Mouse (Mus musculus) heart, embryonic 11.5 days (tissue): Measurements from ENCODE around the gene Bmp2k. TPM values are rescaled to one million over a fixed set of nuclear protein-coding genes. Genes with fewer than 3 reads are reported as not detected.
"Not testable (repeated sequence)": the region's sequence is repeated elsewhere in the genome, so short reads cannot be mapped to it uniquely, and the experiment has no call there.

Source experiments
- ATAC-seq: fragments of 200-750 bp; cut with Nextera tagmentation; replicated peaks from 2 replicates; pipeline ENCODE4 v1.8.0; 2017; ENCODE audit warnings: moderate library complexity; ENCODE audit not compliant: insufficient number of reproducible peaks, low FRiP score, low TSS enrichment
- H3K27ac ChIP-seq: fragments of 300-500 bp; sonication (generic); 2 replicates; pipeline ENCODE4 v1.5.1; 2014; ENCODE audit warnings: mild to moderate bottlenecking, low read depth, low read length
- H3K27me3 ChIP-seq: fragments of 300-500 bp; sonication (generic); 2 replicates; pipeline ENCODE4 v1.6.1; 2014; ENCODE audit warnings: mild to moderate bottlenecking, low read length, mixed read lengths; ENCODE audit not compliant: control insufficient read depth, insufficient read depth
- H3K36me3 ChIP-seq: fragments of 300-500 bp; sonication (generic); 2 replicates; pipeline ENCODE4 v1.6.1; 2014; ENCODE audit warnings: mild to moderate bottlenecking, low read length, moderate library complexity, mixed read lengths; ENCODE audit not compliant: control insufficient read depth, insufficient read depth
- H3K4me1 ChIP-seq: fragments of 300-500 bp; sonication (generic); 2 replicates; pipeline ENCODE4 v1.6.1; 2014; ENCODE audit warnings: low read length; ENCODE audit not compliant: control insufficient read depth, insufficient read depth
- H3K4me2 ChIP-seq: fragments of 300-500 bp; sonication (generic); 2 replicates; pipeline ENCODE4 v1.6.1; 2014; ENCODE audit warnings: mild to moderate bottlenecking, moderate library complexity
- H3K4me3 ChIP-seq: fragments of 300-500 bp; sonication (generic); 2 replicates; pipeline ENCODE4 v1.5.1; 2014; ENCODE audit warnings: low read depth, low read length
- H3K9ac ChIP-seq: fragments of 300-500 bp; sonication (generic); 2 replicates; pipeline ENCODE4 v1.6.1; 2014; ENCODE audit warnings: mild to moderate bottlenecking, low read depth, low read length, moderate library complexity
- H3K9me3 ChIP-seq: fragments of 300-500 bp; sonication (generic); replicated peaks from 2 replicates; pipeline ENCODE4 v1.6.1; 2016; ENCODE audit warnings: low read length; ENCODE audit not compliant: control insufficient read depth
- WGBS: fragments of 180-500 bp; shearing (Covaris S2); extraction: QIAGEN DNeasy Blood & Tissue Kit; methylation state at CpG from one replicate; pipeline ENCODE4 v1.1.7; 2014; ENCODE audit not compliant: insufficient replicate concordance; 5-methylcytosine and 5-hydroxymethylcytosine counted together
- polyA plus RNA-seq: library from polyadenylated mRNA; unstranded; fragments of >200 nt; fragmentation: Nextera tagmentation; extraction: Ambion mirVana; gene quantifications from 2 replicates; pipeline ENCODE4 v1.2.1, GENCODE M21; 2014

The Bmp2k gene
- polyA plus RNA-seq, 1 experiment from 2014 or later = 12.7 TPM

DNA sequence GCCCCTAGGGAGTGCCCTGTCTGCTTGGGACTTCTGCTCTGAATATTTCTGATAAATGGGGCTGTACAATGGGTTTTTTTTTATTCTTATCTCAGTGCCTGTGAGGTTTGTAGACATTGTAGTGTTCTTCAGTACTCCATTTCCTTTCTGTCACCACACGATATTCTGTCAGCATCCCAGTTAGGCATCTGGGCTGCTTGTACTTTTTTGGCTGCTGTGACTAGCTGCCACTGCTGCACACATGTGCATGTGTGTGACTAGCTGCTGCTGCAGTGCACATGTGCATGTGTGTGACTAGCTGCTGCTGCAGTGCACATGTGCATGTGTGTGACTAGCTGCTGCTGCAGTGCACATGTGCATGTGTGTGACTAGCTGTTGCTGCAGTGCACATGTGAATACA is 31.4 kb downstream of the Bmp2k start:
- H3K9ac ChIP-seq, H3K9me3 ChIP-seq, ATAC-seq, H3K27ac ChIP-seq, H3K36me3 ChIP-seq, H3K4me2 ChIP-seq, H3K4me1 ChIP-seq, H3K4me3 ChIP-seq, H3K27me3 ChIP-seq: not testable (repeated sequence)
- 58% methylated on average over 1 of the region's 1 CpGs for WGBS

DNA sequence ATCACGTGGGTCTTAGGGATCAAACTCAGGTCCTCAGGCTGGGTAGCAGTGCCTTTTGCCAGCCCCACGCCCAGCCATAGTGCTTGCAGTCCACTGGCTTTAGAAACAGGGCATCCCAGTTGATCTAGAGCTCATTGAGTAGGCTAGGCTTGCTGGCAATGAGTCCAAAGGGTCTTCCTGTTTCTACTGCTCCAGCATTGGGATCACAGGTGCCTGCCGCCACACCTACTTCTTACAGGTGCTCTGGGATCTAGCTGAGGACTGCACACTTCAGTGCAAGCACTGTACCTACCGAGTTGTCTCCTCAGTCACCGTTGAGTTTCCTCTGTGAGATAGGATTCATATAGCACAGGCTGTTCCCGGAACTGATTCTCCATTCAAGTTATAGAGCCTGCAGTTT is 34.3 kb downstream of the Bmp2k start:
- no peaks in the 10 kb centered on the region for H3K9me3 ChIP-seq
- H3K36me3 ChIP-seq = no peaks in the 10 kb centered on the region; the same call in 1 of the 2 replicates

DNA sequence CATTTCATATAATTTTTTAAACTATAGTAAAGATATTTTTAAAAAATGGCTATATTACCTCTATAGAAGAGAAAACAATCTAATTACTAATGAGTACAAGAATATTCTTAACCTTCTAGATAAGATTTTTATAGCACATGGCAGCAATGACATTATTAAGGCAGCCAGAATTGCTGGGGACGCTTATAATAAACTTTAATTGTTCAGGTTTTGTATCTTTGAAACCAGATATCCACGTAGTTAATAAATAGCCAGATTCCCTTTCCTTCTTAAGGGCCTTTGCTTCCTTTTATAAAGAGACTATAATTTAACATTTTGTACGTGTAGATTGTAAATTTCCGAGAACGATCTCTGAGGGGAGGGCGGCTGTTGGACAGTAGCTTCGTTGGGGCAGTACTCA is 47.8 kb downstream of the Bmp2k start:
- WGBS = 94% methylated on average over 7 of the region's 7 CpGs
- Histone ChIP-seq H3K4me3 (no peak overlapping the region), H3K4me2 (no peak overlapping the region), H3K9ac (no peak overlapping the region), H3K9me3 (no peaks in the 10 kb centered on the region), H3K27ac (no peak overlapping the region), H3K36me3 (no peaks in the 10 kb centered on the region; the same call in 1 of the 2 replicates), H3K4me1 (no peaks in the 10 kb centered on the region), H3K27me3 (no peaks in the 10 kb centered on the region)
- no peak for ATAC-seq

More for the DNA sequence above, 34.3 kb downstream of the Bmp2k start:
- WGBS = 88% methylated on average over 6 of the region's 6 CpGs
- Histone ChIP-seq H3K9ac (no peak overlapping the region), H3K4me3 (no peak overlapping the region), H3K4me2 (no peak overlapping the region), H3K4me1 (peaks cover 3% of the 10 kb centered on the region; the same call in 1 of the 2 replicates), H3K27ac (no peak overlapping the region), H3K27me3 (no peaks in the 10 kb centered on the region)
- no peak for ATAC-seq

DNA sequence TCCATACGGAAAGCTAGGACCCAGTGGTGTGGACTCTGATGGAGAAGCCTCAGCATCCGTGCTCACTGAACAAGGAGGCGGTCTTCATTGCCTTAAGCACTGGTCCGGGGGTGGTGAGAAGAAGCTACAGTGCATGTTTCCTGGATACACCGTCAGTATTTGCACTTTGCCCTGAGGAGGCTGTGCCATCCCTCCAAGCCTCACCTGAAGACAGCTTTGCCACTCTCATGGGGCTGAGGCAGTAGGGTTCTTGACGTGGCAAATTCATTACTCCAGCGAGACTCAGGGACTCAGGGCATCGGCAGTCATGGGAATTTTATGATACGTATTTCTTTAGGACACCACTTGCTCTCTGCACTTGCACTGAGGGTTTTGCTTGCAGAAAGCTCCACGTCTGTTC is 49.2 kb downstream of the Bmp2k start:
- no peak overlapping the region for H3K9ac ChIP-seq
- H3K36me3 ChIP-seq = no peaks in the 10 kb centered on the region; the same call in 1 of the 2 replicates
- H3K4me2 ChIP-seq = no peak overlapping the region
- no peak overlapping the region for H3K27ac ChIP-seq
- WGBS = 88% methylated on average over 10 of the region's 10 CpGs
- H3K4me3 ChIP-seq = no peak overlapping the region
- ATAC-seq = no peak
- H3K4me1 ChIP-seq = no peaks in the 10 kb centered on the region
- no peaks in the 10 kb centered on the region for H3K27me3 ChIP-seq
- no peaks in the 10 kb centered on the region for H3K9me3 ChIP-seq

DNA sequence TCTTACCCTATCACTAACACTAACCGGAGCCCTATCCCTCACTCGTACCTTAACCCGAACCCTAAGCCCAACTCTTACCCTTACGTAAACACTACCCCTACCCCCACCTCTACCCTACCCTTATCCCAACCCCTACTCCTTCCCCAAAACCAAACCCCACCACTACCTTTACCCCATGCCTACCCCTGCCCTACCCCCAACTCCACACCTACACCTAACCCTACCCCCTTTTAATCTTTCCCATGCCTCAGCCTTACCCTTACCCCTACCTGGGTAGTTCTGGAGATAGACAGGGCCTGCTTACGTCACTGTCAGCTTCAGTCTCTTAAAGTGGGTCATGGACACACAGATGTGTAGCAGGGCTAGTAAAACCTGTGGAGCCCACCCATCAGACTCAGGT is 51.4 kb downstream of the Bmp2k start:
- Histone ChIP-seq H3K36me3 (peaks cover 4% of the 10 kb centered on the region; the same call in 1 of the 2 replicates), H3K4me1 (no peaks in the 10 kb centered on the region), H3K4me2 (no peak overlapping the region), H3K4me3 (no peak overlapping the region), H3K27ac (no peak overlapping the region), H3K9ac (no peak overlapping the region), H3K9me3 (no peaks in the 10 kb centered on the region), H3K27me3 (no peaks in the 10 kb centered on the region)
- ATAC-seq = no peak
- 83% methylated on average over 5 of the region's 5 CpGs for WGBS

DNA sequence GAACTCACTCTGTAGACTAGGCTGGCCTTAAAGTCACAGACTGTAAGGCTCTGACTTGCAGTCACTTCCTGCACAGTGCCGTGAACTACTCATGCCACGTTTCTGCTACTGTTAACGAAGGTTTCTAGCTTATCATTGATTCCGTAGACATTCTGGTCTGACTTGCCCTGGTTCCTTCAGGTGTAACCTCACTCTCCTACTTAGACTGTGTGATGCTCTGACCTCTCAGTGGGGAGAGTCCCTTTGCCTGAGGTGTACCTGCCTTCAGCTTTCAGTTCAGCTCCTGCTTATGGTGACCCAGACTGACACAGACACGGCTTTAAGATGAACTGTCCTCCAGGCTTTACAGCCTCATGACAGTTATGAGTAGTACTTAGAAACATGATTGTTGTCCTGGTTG is 56.7 kb downstream of the Bmp2k start:
- H3K27ac ChIP-seq = no peak overlapping the region
- H3K27me3 ChIP-seq = no peaks in the 10 kb centered on the region
- WGBS = 83% methylated on average over 5 of the region's 5 CpGs
- peaks cover 4% of the 10 kb centered on the region; the same call in 1 of the 2 replicates for H3K36me3 ChIP-seq
- no peak overlapping the region for H3K9ac ChIP-seq
- H3K4me2 ChIP-seq = no peak overlapping the region
- H3K9me3 ChIP-seq = no peaks in the 10 kb centered on the region
- H3K4me1 ChIP-seq = no peaks in the 10 kb centered on the region
- H3K4me3 ChIP-seq = no peak overlapping the region
- ATAC-seq = no peak

DNA sequence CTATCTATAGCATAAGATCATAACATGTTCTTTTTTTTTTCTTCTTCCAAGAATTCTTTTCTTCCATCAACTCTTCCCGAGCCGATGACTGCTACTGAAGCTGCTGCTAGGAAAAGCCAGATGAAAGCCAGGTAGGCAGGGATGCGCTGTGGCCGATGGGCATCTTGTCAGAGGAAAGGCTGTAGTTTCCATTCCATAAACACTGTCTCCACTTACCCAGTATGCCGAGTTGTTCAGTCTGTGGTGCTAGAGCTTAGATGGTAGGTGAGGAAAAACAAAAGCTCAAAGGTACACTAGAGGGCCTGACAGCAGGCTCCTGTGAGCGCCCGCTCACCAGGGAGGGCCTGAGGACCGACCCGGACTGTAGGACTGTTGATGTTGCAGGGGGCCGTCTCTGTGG is 57.3 kb downstream of the Bmp2k start:
- H3K4me2 ChIP-seq = no peak overlapping the region
- no peaks in the 10 kb centered on the region for H3K9me3 ChIP-seq
- no peaks in the 10 kb centered on the region for H3K27me3 ChIP-seq
- no peak overlapping the region for H3K4me3 ChIP-seq
- peaks cover 4% of the 10 kb centered on the region; the same call in 1 of the 2 replicates for H3K36me3 ChIP-seq
- H3K4me1 ChIP-seq = no peaks in the 10 kb centered on the region
- 77% methylated on average over 10 of the region's 10 CpGs for WGBS
- ATAC-seq = no peak
- no peak overlapping the region for H3K27ac ChIP-seq
- H3K9ac ChIP-seq = no peak overlapping the region

DNA sequence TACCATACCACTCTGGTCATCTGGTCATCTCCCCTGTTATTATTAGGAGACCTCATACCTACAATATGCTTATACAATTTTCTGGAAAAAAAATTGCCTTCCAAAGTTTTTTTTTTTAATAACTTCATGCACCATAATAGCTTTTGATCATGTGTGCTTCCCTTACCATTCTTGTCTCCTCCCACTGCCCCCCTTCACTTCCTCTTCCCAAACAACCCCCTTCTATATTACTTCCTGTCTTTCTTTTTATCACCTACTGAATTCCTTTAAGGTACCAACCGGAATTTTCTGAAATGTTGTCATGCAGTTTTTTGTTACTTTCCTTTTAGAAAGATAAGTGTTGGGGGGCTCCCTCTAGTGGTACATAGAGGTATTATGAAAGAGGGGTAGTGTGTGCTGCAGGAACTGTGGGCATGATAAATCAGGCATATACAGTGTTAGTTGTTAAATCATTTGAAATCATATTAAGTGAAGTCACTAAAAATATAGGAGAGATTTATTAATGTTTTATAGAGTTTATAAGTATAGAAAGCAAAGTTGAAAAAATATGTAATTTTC is 58.1 kb downstream of the Bmp2k start:
- H3K4me1 ChIP-seq = no peaks in the 10 kb centered on the region
- WGBS = 16% methylated on average over 1 of the region's 1 CpGs

DNA sequence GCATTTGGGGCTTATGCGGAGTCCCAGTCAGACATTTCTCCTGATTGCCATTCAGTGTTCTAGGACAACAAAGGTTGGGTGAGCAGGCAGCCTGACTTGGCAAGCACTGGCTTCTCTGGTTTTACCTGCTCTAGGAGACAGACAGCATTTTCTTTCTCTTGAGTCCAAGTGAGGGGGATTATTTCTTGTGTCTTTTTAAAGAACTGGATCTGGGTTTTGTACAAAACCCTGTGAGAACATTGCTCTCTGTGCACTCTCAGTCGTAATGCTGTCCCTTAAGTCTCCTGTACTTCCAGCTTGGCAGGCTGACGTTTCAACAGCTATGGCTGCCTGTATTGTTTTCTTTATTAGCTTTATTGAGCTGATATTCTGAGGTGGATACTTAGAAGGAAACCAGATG is 58.9 kb downstream of the Bmp2k start:
- WGBS = 83% methylated on average over 3 of the region's 3 CpGs
- Histone ChIP-seq H3K4me3 (no peak overlapping the region), H3K9me3 (no peaks in the 10 kb centered on the region), H3K27me3 (no peaks in the 10 kb centered on the region), H3K9ac (no peak overlapping the region), H3K4me1 (no peaks in the 10 kb centered on the region), H3K4me2 (no peak overlapping the region), H3K36me3 (peaks cover 4% of the 10 kb centered on the region; the same call in 1 of the 2 replicates), H3K27ac (no peak overlapping the region)
- no peak for ATAC-seq

More for the DNA sequence above, 58.1 kb downstream of the Bmp2k start:
- no peak for ATAC-seq
- H3K9ac ChIP-seq = no peak overlapping the region
- no peak overlapping the region for H3K4me3 ChIP-seq
- H3K27me3 ChIP-seq = no peaks in the 10 kb centered on the region
- peaks cover 4% of the 10 kb centered on the region; the same call in 1 of the 2 replicates for H3K36me3 ChIP-seq
- H3K9me3 ChIP-seq = no peaks in the 10 kb centered on the region
- no peak overlapping the region for H3K27ac ChIP-seq
- H3K4me2 ChIP-seq = no peak overlapping the region
